Comparison of ENCODE assay signal across 8 mouse cellular contexts in the genomic region with DNA sequence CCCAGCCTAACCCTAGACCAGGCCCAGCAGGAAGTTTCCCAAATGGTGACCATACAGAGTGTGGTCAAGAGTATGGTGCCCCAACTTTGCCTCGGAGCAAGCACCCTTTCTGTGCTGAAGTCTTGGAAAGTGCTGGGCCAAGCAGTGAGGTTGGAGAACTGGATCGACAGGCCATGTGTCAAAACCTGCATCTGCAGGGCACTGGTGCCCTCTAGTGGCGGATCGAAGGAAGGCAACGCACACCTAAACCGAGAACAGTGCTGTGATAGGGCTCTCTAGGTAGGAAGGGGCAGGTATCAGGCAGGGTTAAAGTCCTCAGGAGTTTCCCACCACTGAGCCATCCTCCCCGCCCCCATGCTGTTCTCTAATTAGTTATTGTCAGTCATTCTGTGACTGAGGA. TPM values are rescaled to one million over a fixed set of nuclear protein-coding genes. Genes with fewer than 3 reads are reported as not detected.
DNase-seq lines count a peak whose midpoint lies in the region; ATAC-seq lines count a peak whose summit lies in the region.

No protein-coding gene starts in this region.

- H3K4me2 ChIP-seq in forebrain, embryonic 15.5 days (replicated peaks), result no peak overlapping the region
- H3K4me2 ChIP-seq in hindbrain, embryonic 16.5 days (ENCODE audit: low read length), result no peak overlapping the region

- no peak overlapping the region for H3K27ac ChIP-seq in forebrain, embryonic 15.5 days (replicated peaks)
- no peak overlapping the region for H3K27ac ChIP-seq in hindbrain, embryonic 16.5 days (ENCODE audit: low read depth, low read length)

- no peaks in the 10 kb centered on the region for H3K27me3 ChIP-seq in forebrain, embryonic 15.5 days
- no peaks in the 10 kb centered on the region for H3K27me3 ChIP-seq in hindbrain, embryonic 16.5 days (replicated peaks; ENCODE audit: control insufficient read depth, insufficient read depth, low read length)

- no peak overlapping the region for H3K4me3 ChIP-seq in forebrain, embryonic 15.5 days
- H3K4me3 ChIP-seq in hindbrain, embryonic 16.5 days (ENCODE audit: low read length), result no peak overlapping the region

- no peaks in the 10 kb centered on the region for H3K36me3 ChIP-seq in forebrain, embryonic 15.5 days
- no peaks in the 10 kb centered on the region for H3K36me3 ChIP-seq in hindbrain, embryonic 16.5 days (ENCODE audit: control insufficient read depth, insufficient read depth, low read length)

- ATAC-seq in forebrain, embryonic 15.5 days (replicated peaks), result peak; percentile 75
- ATAC-seq in hindbrain, embryonic 16.5 days, result peak; percentile 67
- ATAC-seq in megakaryocyte-erythroid progenitor cell, adult 5-6 weeks (replicated peaks; ENCODE audit: low FRiP score, low TSS enrichment, poor library complexity, severe bottlenecking), result peak; percentile 76

- WGBS in forebrain, embryonic 15.5 days, result 2% methylated on average over 7 of the region's 7 CpGs
- WGBS in hindbrain, embryonic 16.5 days, result 1% methylated on average over 7 of the region's 7 CpGs

- H3K4me1 ChIP-seq in forebrain, embryonic 15.5 days, result peaks cover 6% of the 10 kb centered on the region
- H3K4me1 ChIP-seq in hindbrain, embryonic 16.5 days (ENCODE audit: control insufficient read depth, insufficient read depth, low read depth, low read length), result peaks cover 7% of the 10 kb centered on the region

- no peak overlapping the region for H3K9ac ChIP-seq in forebrain, embryonic 15.5 days (replicated peaks)
- H3K9ac ChIP-seq in hindbrain, embryonic 16.5 days (ENCODE audit: low read depth, low read length), result no peak overlapping the region

- peak; percentile 86 for DNase-seq in MN1 (ENCODE audit: low spot score)
- peak; percentile 52 for DNase-seq in cerebellum, adult 11-12 months
- peak; percentile 79 to 84 for DNase-seq in layer of hippocampus, postnatal 25 days (ENCODE audit: extremely low spot score in 1 of 2, low spot score in 1 of 2)
- DNase-seq in right cerebral cortex, postnatal 14 days, result peak; percentile 77
- DNase-seq in urinary bladder, postnatal 14 days (ENCODE audit: low spot score), result peak; percentile 81

- H3K9me3 ChIP-seq in forebrain, embryonic 15.5 days, result no peaks in the 10 kb centered on the region
- H3K9me3 ChIP-seq in hindbrain, embryonic 16.5 days (ENCODE audit: control insufficient read depth, low read length), result no peaks in the 10 kb centered on the region

RNA-seq across cellular contexts. Expression of gene Prr5, which starts 37.9 kb away (rescaled TPM):
- 11.5 and 11.8 TPM in 2 replicates for polyA plus RNA-seq in forebrain, embryonic 15.5 days (2015; fragmentation: Nextera tagmentation; extraction: Ambion mirVana)
- polyA plus RNA-seq in hindbrain, embryonic 16.5 days (2015; fragmentation: Nextera tagmentation; extraction: Ambion mirVana), result 30.5 and 33.2 TPM in 2 replicates
- 10 to 100 TPM; 10.1 to 16.9 TPM for total RNA-seq in layer of hippocampus, postnatal 25 days (2021)
- 1.2 TPM in 1 of 2 replicates, not detected in the other for total RNA-seq in megakaryocyte-erythroid progenitor cell, adult 5-6 weeks (2014; fragmentation: Nextera tagmentation)
- total RNA-seq in megakaryocyte-erythroid progenitor cell, adult 5-6 weeks (2017), result 0.34 and 0.85 TPM in 2 replicates

Comparison
In these comparisons a context has a peak if more than half of its experiments do, and no peak if none do; other contexts are left out.
1. RNA of gene Prr5, which starts 37.9 kb away (total RNA-seq): 10.1 to 16.9 TPM in layer of hippocampus, postnatal 25 days; 0.34 to 1.2 TPM in megakaryocyte-erythroid progenitor cell, adult 5-6 weeks; every median in the first group is over 4 times any median in the second.
2. Peak in every context shown above with its lines, with median percentiles within 50 percentile points of each other: DNase-seq and ATAC-seq.